Mouse (Mus musculus): ENCODE measurements around the gene Olfr316.

GRCm38 (mm10) chr11:58772888-58773287 lies 20.4 kb downstream of the Olfr316 start, which contains the start of gene Olfr315:
- TF ChIP-seq POLR2A (IDR thresholded peaks at IDR 0.05; ENCODE audit: borderline replicate concordance, insufficient read depth, low read length) (no peak), CTCF (IDR thresholded peaks at IDR 0.05; ENCODE audit: borderline replicate concordance, insufficient read depth, low read depth, low read length) (no peak)

Data from cerebellum, adult 2 months (tissue).